Mouse (Mus musculus) thymus, postnatal 0 days (tissue): ENCODE measurements around the gene Tatdn2. TPM values are rescaled to one million over a fixed set of nuclear protein-coding genes. Genes with fewer than 3 reads are reported as not detected.

Experiments used
- DNase-seq: peaks from one replicate; pipeline ENCODE4 v3.0.0-alpha.2; 2015; ENCODE audit warnings: low spot score
- polyA plus RNA-seq: library from polyadenylated mRNA; unstranded; fragments of >200 nt; fragmentation: Nextera tagmentation; extraction: Ambion mirVana; gene quantifications from 2 replicates; pipeline ENCODE4 v1.2.1, GENCODE M21; 2015

Tatdn2 gene
- polyA plus RNA-seq: 1.5 and 1.7 TPM in 2 replicates

GRCm38 (mm10) chr6:113696582-113697221 is at the start of gene Tatdn2:
Gene Tatdn2, plus strand, starts transcription at chr6:113697050.
- DNase-seq: peak; percentile 98

DNA sequence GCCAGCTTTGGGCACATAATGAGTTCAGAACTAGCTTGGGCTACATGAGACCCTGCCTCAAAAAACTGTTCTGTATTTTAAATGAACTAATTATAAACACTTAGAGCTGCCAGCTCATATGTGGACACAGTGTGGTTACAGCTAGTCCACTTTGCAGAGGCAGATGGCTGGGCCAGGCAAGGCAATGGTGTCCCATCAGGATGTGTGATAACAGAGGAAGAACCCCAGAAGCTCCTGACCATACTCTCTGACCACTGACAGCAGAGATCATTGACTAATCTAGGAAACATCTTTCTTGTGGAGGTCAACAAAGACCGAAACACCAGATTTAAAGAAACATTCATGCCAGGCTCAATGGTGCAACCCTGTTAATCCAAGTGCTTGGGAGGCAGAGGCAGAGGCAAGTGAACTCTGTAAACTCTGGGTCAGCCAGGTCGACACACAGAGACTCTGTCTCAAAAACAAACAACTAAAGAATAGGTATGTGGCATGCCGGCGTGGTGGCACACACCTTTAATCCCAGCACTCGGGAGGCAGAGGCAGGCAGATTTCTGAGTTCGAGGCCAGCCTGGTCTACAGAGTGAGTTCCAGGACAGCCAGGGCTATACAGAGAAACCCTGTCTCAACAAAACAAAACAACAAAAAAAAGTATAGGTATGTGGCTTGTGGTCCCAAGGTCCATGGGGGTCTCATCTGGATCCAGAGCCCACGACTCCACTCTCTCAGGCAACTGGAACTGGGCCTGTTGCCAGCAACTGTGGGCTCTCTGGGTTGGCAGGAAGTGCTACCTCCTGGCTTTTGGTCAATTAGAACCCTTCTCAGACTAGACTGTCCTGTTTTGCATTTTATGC is 47.3 kb upstream of the Tatdn2 start:
- no peak for DNase-seq

DNA sequence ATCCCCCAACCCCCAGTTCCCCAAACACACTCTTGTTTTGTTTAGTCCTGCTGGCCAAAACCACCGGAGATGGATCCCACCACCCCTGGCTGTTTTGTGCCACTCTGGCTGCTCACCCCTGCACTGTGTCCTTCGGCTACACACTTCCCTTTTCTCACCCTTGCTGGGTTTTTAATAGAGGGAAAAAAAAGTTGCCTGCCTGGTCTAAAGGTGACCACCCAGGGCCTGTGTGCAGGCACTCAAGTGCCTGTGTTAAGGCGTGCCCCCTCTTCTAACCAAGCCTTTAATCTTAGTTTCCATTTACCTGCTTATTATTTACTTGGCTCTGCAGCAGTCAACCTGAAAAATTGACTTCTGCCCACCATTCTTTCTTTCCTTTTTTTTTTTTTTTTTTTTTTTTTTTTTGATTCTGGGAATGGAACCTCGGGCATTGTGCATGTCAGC is 46.6 kb upstream of the Tatdn2 start:
- DNase-seq: no peak

DNA sequence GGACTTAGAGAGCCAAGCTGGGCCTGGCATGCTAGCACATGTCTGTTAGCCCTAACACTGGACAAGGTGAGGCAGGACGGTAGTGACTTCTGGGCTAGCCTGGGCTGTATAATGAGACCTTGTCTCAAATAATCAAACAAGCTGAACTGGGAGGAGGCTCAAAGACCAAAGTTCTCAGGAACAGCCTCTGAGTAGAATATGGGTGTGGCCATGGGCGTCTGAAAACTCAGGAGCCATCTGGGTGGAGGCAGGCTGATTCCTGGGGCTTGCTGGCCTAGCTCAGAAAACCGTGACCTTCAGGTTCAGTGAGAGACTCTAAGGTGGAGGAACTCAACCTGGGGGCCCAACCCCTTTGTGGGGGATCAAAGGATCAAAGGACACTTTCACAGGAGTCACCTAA is 45.2 kb upstream of the Tatdn2 start:
- DNase-seq: no peak

DNA sequence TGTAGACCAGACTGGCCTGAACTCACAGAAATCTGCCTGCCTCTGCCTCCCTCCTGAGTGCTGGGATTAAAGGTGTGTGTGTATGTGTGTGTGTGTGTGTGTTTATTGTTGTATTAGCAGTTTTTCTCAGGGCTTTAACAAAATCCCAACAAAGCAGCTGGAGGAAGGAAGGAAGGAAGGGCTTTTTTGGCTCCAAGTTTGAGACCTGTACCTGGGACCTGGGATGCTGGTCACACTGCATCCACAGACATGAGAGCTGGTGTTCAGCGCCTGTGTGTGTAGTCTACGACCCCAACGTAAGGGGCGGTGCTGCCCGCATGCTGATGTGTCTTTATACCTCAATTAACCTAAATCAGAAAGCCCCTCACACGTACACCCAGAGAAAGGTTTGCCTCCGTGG is 43.3 kb upstream of the Tatdn2 start:
- DNase-seq: no peak

DNA sequence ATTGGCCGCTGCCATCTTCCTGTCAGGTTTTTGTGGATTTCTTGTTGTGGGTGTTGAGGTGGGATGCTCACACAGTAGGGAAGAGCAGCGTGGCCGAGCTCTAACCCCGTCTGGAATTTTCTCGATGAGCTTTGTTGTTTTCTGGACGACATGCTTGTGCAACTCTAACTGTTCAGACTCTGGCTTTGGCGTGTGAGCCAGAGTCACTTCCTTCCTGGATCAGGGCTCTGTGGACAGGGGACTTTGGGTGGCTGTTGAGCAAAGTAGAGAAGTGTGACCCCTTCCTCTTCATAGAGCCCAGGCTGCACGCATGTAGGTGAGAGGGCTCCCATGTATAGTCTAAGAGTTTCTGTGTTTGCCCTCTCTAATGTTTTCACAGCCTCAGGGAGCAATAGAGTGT is 42.7 kb upstream of the Tatdn2 start:
- no peak for DNase-seq

GRCm38 (mm10) chr6:113654753-113655397 is 42.0 kb upstream of the Tatdn2 start:
- peak; percentile 26 for DNase-seq

DNA sequence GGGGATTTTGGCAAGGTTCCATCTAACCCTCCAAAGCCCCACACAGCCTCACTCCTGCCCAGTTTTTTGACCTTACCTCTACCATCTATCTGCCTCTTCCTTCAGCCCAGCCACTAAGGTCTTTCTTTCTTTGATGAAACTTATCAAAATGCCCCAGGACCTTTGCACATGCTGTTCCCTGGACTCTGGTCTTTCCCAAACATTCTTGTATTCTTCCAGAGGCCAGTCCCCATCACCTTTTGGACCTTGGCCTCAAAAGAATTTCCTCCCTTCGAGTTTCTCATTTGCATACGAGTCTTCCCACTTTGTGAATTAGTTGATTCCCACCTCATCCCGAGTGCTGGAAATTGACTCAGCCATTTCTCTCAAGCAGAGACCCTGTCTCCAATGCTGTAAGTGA is 41.4 kb upstream of the Tatdn2 start:
- DNase-seq: no peak

- no peak for DNase-seq
Measured at GRCm38 (mm10) chr6:113656847-113657246, 40.0 kb upstream of the Tatdn2 start.

- DNase-seq: peak; percentile 21
Measured at GRCm38 (mm10) chr6:113658226-113658625, 38.6 kb upstream of the Tatdn2 start.

GRCm38 (mm10) chr6:113659648-113660491 is 37.0 kb upstream of the Tatdn2 start:
- DNase-seq: no peak

GRCm38 (mm10) chr6:113660492-113661352 is 36.1 kb upstream of the Tatdn2 start:
- DNase-seq: no peak

GRCm38 (mm10) chr6:113661353-113662241 is 35.3 kb upstream of the Tatdn2 start:
- DNase-seq: no peak

DNA sequence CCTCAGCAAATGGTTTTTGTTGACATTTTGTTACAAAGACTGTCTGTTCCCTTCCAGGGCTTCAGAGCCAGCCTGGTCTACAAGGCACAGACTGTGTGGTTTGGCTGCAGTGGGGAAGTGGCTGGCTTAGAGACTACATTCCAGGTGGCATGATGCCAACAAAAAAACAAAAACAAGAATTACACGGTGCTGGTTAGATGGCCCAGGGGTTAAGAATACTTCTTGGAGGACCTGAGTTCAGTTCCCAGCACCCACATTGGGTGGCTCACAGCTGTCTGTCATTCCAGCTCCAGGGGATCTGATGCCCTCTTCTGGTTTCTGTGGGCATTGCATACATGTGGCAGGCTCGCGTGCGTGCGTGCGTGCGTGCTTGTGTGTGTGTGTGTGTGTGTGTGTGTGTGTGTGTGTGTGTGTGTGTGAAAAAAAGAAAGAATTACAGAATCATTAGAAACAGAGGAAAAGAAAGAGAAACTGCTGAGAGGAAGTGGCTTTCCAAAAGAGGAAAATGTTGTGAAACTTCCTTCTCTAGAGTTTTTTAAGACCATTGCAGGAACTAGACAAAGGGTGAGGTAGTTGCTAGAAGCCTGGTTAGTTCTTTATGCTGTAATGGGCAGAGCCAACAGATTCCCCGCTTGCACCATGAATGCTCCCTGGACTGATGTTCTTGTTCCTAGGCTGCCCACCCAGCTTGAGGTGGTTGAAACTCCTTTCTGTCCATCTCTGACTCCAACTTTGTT is 33.7 kb upstream of the Tatdn2 start:
- no peak for DNase-seq

DNA sequence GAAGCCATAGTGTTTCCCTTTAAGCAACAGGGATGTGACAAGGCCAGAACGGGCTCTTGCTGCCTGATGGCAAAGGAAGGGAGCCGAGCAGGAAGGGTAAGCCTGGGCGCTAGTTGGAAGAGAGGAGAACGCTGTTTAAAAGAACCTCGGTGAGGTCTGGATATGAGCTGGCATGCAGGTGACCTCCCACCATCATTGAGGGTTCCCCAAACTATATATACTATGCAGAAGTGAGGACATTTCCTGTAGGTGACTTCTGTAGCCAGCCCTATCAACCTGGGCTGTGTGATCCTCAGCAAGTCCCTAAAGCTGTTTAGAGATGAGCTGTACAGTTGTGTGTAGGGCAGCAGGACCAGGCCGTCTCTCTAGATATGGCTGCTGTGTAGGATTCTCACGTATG is 32.5 kb upstream of the Tatdn2 start:
- no peak for DNase-seq

GRCm38 (mm10) chr6:113667611-113668122 is 29.2 kb upstream of the Tatdn2 start:
- no peak for DNase-seq

DNA sequence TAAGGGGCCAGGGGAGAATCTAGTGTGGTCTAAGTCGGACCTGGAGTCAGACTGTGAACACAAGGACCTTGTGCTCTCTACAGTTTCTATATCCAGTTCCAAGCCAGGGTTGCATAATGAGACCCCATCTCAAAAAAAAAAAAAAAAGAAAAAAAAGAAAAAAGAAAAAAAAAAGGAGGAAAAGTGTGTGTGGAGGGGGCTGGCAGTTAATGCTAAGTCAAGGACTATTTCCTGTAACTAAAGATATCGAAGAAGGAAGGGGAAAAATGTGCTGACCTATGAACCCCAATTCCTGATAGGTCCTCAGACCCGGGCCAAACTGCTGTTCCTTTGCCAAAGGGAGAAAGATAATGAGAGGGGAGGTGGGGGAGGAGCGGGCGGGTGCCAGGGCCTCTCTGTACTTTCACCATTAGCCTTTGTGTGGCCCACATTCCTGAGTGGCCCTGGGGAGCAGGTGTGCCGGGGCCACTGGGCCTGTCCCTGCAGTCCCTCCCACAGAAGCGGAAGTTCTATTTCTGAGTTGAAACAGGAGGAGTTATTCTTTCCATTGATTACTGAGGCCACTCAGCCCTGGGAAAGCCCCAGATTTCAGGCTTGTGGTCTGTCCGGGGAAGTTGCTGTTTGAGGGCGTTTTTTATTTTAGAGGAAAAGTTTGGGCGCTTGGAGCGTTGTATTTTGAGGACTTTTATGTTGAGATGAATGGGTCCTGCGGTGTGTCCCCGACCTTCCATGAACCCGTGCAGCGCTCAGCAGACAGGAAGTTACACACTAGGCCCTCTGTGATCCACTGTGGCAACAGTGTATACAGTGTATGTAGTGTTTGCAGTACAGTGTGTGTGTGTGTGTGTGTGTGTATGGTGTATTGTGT is 28.3 kb upstream of the Tatdn2 start:
- peak; percentile 75 for DNase-seq
